Mouse (Mus musculus) regulatory T cell (primary cell): ENCODE results near the gene Ifna15.

Source experiments
- in situ Hi-C: fragments of 300-600 bp; cut with MboI, MseI; formaldehyde crosslinking; loops from one replicate; pipeline ENCODE4 v1.15.1; 2025; ENCODE audit warnings: high pct_unique_total_duplicates

The Ifna15 gene

GRCm38 (mm10) chr4:88515250-88515649 lies 42.8 kb downstream of the Ifna15 start:
- in situ Hi-C loops = no loop called here

DNA sequence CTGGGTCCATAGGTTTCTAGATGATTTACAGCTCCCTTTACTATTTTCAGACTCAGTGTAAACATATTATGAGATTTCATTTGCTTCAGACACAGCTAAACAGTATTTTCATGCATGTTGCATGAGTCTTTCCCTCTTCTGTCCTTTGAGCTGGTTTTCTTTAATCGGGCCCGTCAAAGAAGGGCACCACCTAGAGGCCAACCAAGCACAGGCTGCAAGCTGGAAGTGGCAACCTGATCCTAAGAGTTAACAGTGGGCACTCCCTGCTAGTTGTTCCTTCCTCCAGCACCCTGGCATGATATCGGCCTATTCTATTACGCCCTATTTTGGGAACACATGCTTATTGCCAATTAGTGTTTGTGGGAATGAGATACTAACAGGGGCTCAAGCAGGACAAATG lies 43.6 kb downstream of the Ifna15 start:
- in situ Hi-C loops = no loop called here

DNA sequence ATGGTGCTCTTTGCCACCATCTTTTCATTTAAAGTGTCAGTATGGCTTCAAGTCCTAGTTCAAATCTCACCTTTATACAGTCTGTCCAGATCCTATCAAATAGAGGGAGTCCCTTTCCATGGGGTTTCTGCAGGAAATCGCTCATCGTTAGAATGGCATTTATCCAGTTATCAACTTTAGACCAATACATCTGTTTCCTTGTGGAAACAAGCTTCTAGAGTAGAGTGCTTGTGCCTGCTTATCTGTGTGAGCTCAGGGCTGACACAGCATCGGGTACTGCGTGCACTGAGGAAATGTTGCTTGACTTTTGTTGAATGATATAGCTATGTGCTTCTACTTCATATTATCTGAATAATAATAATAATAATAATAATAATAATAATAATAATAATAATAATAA lies 44.3 kb downstream of the Ifna15 start:
- in situ Hi-C loops = no loop called here
